ENCODE assay signal across 8 mouse cellular contexts in the genomic region with DNA sequence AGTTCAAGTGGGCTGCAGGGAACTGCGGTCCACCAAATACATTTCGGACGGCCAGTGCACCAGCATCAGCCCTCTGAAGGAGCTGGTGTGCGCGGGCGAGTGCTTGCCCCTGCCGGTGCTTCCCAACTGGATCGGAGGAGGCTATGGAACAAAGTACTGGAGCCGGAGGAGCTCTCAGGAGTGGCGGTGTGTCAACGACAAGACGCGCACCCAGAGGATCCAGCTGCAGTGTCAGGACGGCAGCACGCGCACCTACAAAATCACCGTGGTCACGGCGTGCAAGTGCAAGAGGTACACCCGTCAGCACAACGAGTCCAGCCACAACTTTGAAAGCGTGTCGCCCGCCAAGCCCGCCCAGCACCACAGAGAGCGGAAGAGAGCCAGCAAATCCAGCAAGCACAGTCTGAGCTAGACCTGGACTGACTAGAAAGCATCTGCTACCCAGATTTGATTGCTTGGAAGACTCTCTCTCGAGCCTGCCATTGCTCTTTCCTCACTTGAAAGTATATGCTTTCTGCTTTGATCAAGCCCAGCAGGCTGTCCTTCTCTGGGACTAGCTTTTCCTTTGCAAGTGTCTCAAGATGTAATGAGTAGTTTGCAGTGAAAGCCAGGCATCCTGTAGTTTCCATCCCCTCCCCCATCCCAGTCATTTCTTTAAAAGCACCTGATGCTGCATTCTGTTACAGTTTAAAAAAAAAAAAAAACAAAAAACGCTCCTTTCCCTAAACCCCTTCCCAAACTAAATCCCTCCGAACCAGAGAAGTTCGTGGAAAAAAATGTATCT. TPM values are rescaled to one million over a fixed set of nuclear protein-coding genes. Genes with fewer than 3 reads are reported as not detected.
DNase-seq lines count a peak whose midpoint lies in the region; ATAC-seq and TF ChIP-seq lines count a peak whose summit lies in the region.

No protein-coding gene starts in this region.

- WGBS in lung, embryonic 15.5 days: 3% methylated on average over 30 of the region's 30 CpGs

- peak overlapping the region; percentile 34 for H3K4me3 ChIP-seq in cortical plate, adult 2 months (ENCODE audit: insufficient read depth, low read length)
- peak overlapping the region; percentile 45 for H3K4me3 ChIP-seq in lung, embryonic 15.5 days

- H3K9ac ChIP-seq in lung, embryonic 15.5 days: peak overlapping the region; percentile 38

- H3K27me3 ChIP-seq in lung, embryonic 15.5 days: no peaks in the 10 kb centered on the region; the same call in 1 of the 2 replicates

- no peak for TF ChIP-seq CTCF in cortical plate, adult 2 months (IDR thresholded peaks at IDR 0.05; ENCODE audit: extremely low read depth, insufficient read depth, low read length)

- no peaks in the 10 kb centered on the region for H3K9me3 ChIP-seq in lung, embryonic 15.5 days

- no peaks in the 10 kb centered on the region for H3K4me1 ChIP-seq in cortical plate, adult 2 months (ENCODE audit: control insufficient read depth, insufficient read depth, low read length)
- H3K4me1 ChIP-seq in lung, embryonic 15.5 days: peaks cover 8% of the 10 kb centered on the region

- no peak overlapping the region for H3K27ac ChIP-seq in cortical plate, adult 2 months (ENCODE audit: insufficient read depth, low read length)
- H3K27ac ChIP-seq in lung, embryonic 15.5 days: no peak overlapping the region

- peak; percentile 82; the same call in 1 of the 2 replicates for ATAC-seq in lung, embryonic 15.5 days (ENCODE audit: borderline replicate concordance, extremely low read depth, low FRiP score, low TSS enrichment)
- ATAC-seq in neutrophil, adult 5-6 weeks (ENCODE audit: extremely low read depth, insufficient number of reproducible peaks, low FRiP score, poor library complexity, severe bottlenecking): peak; percentile 94

- peak; percentile 9 for DNase-seq in urinary bladder, postnatal 25 days (ENCODE audit: low spot score)
- DNase-seq in urinary bladder, adult 2 months (ENCODE audit: low spot score): no peak
- DNase-seq in heart, adult 8-10 months (ENCODE audit: low spot score): peak; percentile 1
- DNase-seq in kidney, adult 18-20 months: peak; percentile 59
- peak; percentile 26 for DNase-seq in thymus, postnatal 14 days

- H3K4me2 ChIP-seq in lung, embryonic 15.5 days: peak overlapping the region; percentile 79

- H3K36me3 ChIP-seq in lung, embryonic 15.5 days: no peaks in the 10 kb centered on the region

- no peak for TF ChIP-seq POLR2A in cortical plate, adult 2 months (IDR thresholded peaks at IDR 0.05; ENCODE audit: extremely low read depth, insufficient read depth, low read length)

RNA-seq across cellular contexts. Expression of a gene that starts 3.3 kb away (rescaled TPM):
- polyA plus RNA-seq in urinary bladder, adult 2 months (2012; rRNA removed): 10.8 and 14.8 TPM in 2 replicates
- polyA plus RNA-seq in cortical plate, adult 2 months (2012; rRNA removed): 0.63 and 0.83 TPM in 2 replicates
- under 1 TPM; 0.14 to 0.44 (median 0.30) TPM for total RNA-seq in heart, adult 8-10 months (2022)
- polyA plus RNA-seq in lung, embryonic 15.5 days (2015; fragmentation: Nextera tagmentation; extraction: Ambion mirVana): 2.7 and 3.1 TPM in 2 replicates
- total RNA-seq in neutrophil, adult 5-6 weeks (2017): not detected in 2 replicates
